Comparison of ENCODE assay signal across 33 mouse cellular contexts in genomic region chr13:54097797-54098196, GRCm38 (mm10). TPM values are rescaled to one million over a fixed set of nuclear protein-coding genes. Genes with fewer than 3 reads are reported as not detected.
"Had no signal": no experiment of that assay in that cellular context is flagged by ENCODE, and none has a peak within 500 bp of the region (broad histone marks: within the 10 kb centered on the region; RNA-seq: fewer than 3 reads in every experiment).

No protein-coding gene starts in this region.

- DNase-seq: heart, postnatal 10 days; heart, postnatal 14 days; heart, postnatal 36 days; heart, postnatal 4 days; kidney, adult 11 months; kidney, adult 18-20 months; kidney, postnatal 10 days; kidney, postnatal 25 days; layer of hippocampus, adult 9-11 months; layer of hippocampus, postnatal 36 days had no signal

- H3K9ac ChIP-seq: heart, embryonic 12.5 days; heart, embryonic 13.5 days; heart, embryonic 15.5 days; hindbrain, embryonic 12.5 days; hindbrain, embryonic 13.5 days; hindbrain, embryonic 14.5 days; hindbrain, embryonic 15.5 days; intestine, embryonic 15.5 days; kidney, embryonic 15.5 days had no signal

- H3K4me1 ChIP-seq: hindbrain, embryonic 10.5 days; hindbrain, embryonic 12.5 days; hindbrain, embryonic 13.5 days; kidney, embryonic 15.5 days had no signal

- H3K27ac ChIP-seq: heart, embryonic 10.5 days; heart, embryonic 13.5 days; heart, embryonic 15.5 days; hindbrain, embryonic 10.5 days; hindbrain, embryonic 12.5 days; hindbrain, embryonic 13.5 days; hindbrain, embryonic 14.5 days; hindbrain, embryonic 15.5 days; hindbrain, postnatal 0 days; intestine, embryonic 15.5 days; kidney, embryonic 15.5 days; layer of hippocampus, adult 2 months; left cerebral cortex, adult 2 months had no signal

- H3K27me3 ChIP-seq: heart, embryonic 12.5 days; heart, embryonic 13.5 days; heart, embryonic 15.5 days; hindbrain, embryonic 12.5 days; hindbrain, embryonic 13.5 days; hindbrain, embryonic 15.5 days; intestine, embryonic 15.5 days; kidney, embryonic 15.5 days had no signal

- ATAC-seq: hindbrain, embryonic 16.5 days; hindbrain, postnatal 0 days; inflammation-experienced regulatory T-cells, adult 6 months; intestine, embryonic 15.5 days; intestine, embryonic 16.5 days; intestine, postnatal 0 days had no signal

- H3K4me2 ChIP-seq: heart, embryonic 11.5 days; heart, embryonic 12.5 days; heart, embryonic 13.5 days; heart, embryonic 15.5 days; hindbrain, embryonic 12.5 days; hindbrain, embryonic 13.5 days; hindbrain, embryonic 14.5 days; hindbrain, embryonic 15.5 days; intestine, embryonic 15.5 days; kidney, embryonic 15.5 days had no signal

- H3K4me3 ChIP-seq: heart, embryonic 10.5 days; heart, embryonic 12.5 days; heart, embryonic 13.5 days; heart, embryonic 15.5 days; hindbrain, embryonic 10.5 days; hindbrain, embryonic 12.5 days; hindbrain, embryonic 13.5 days; hindbrain, embryonic 15.5 days; intestine, embryonic 15.5 days; kidney, embryonic 15.5 days; layer of hippocampus, adult 2 months; left cerebral cortex, adult 2 months had no signal

- H3K9me3 ChIP-seq: heart, embryonic 10.5 days; heart, embryonic 12.5 days; heart, embryonic 13.5 days; heart, embryonic 15.5 days; hindbrain, embryonic 10.5 days; hindbrain, embryonic 12.5 days; hindbrain, embryonic 13.5 days; hindbrain, embryonic 15.5 days; intestine, embryonic 15.5 days; kidney, embryonic 15.5 days had no signal

RNA-seq across cellular contexts. Expression of gene Drd1, which starts 42.3 kb away (rescaled TPM):
- total RNA-seq: hematopoietic stem cell, adult 5-6 weeks had no signal
- polyA plus RNA-seq: heart, embryonic 11.5 days; heart, embryonic 12.5 days; heart, embryonic 14.5 days; heart, embryonic 16.5 days; large intestine, adult 2 months had no signal
